Mouse (Mus musculus): ENCODE data around the gene Dnajc22. TPM values are rescaled to one million over a fixed set of nuclear protein-coding genes. Genes with fewer than 3 reads are reported as not detected.

The Dnajc22 gene
- polyA plus RNA-seq, 1 experiment from 2014 or later, result 2.0 TPM

GRCm38 (mm10) chr15:99126081-99126815 is 33.3 kb downstream of the Dnajc22 start:
- H3K9me3 ChIP-seq, result no peaks in the 10 kb centered on the region
- H3K9ac ChIP-seq, result peak overlapping the region; percentile 68
- H3K27me3 ChIP-seq (replicated peaks), result no peaks in the 10 kb centered on the region
- peaks cover 37% of the 10 kb centered on the region for H3K4me1 ChIP-seq
- H3K4me2 ChIP-seq, result peak overlapping the region; percentile 85
- ATAC-seq (replicated peaks), result peak; percentile 86
- no peaks in the 10 kb centered on the region for H3K36me3 ChIP-seq (replicated peaks)
- WGBS, result under 1% methylated on average over 81 of the region's 115 CpGs
- H3K4me3 ChIP-seq, result peak overlapping the region; percentile 79
- H3K27ac ChIP-seq, result peak overlapping the region; percentile 89

GRCm38 (mm10) chr15:99126816-99127365 is 33.9 kb downstream of the Dnajc22 start:
- peak; percentile 43 for ATAC-seq (replicated peaks)
- peaks cover 37% of the 10 kb centered on the region for H3K4me1 ChIP-seq
- no peaks in the 10 kb centered on the region for H3K27me3 ChIP-seq (replicated peaks)
- no peaks in the 10 kb centered on the region for H3K36me3 ChIP-seq (replicated peaks)
- under 1% methylated on average over 34 of the region's 35 CpGs for WGBS
- H3K27ac ChIP-seq, result peak overlapping the region; percentile 89
- no peaks in the 10 kb centered on the region for H3K9me3 ChIP-seq
- peak overlapping the region; percentile 68 for H3K9ac ChIP-seq
- H3K4me3 ChIP-seq, result peak overlapping the region; percentile 79
- peak overlapping the region; percentile 85 for H3K4me2 ChIP-seq

- H3K4me1 ChIP-seq, result peaks cover 37% of the 10 kb centered on the region
- peak overlapping the region; percentile 85 for H3K4me2 ChIP-seq
- 0 out of 2 replicates have a peak overlapping the region, but pooled peaks have one; percentile 27 for H3K9ac ChIP-seq
- no peaks in the 10 kb centered on the region for H3K27me3 ChIP-seq (replicated peaks)
- H3K4me3 ChIP-seq, result peak overlapping the region; percentile 79
- no peaks in the 10 kb centered on the region for H3K36me3 ChIP-seq (replicated peaks)
- ATAC-seq (replicated peaks), result no peak
- no peak overlapping the region for H3K27ac ChIP-seq
- 54% methylated on average over 6 of the region's 6 CpGs for WGBS
- no peaks in the 10 kb centered on the region for H3K9me3 ChIP-seq
These were observed 35.0 kb downstream of the Dnajc22 start for GRCm38 (mm10) chr15:99127851-99128522.

- no peak for ATAC-seq (replicated peaks)
- H3K4me3 ChIP-seq, result no peak overlapping the region
- no peaks in the 10 kb centered on the region for H3K9me3 ChIP-seq
- no peaks in the 10 kb centered on the region for H3K36me3 ChIP-seq (replicated peaks)
- peak overlapping the region; percentile 0; the same call in 1 of the 2 replicates for H3K4me2 ChIP-seq
- peaks cover 37% of the 10 kb centered on the region for H3K4me1 ChIP-seq
- no peak overlapping the region for H3K27ac ChIP-seq
- WGBS, result 31% methylated on average over 11 of the region's 11 CpGs
- H3K27me3 ChIP-seq (replicated peaks), result no peaks in the 10 kb centered on the region
- no peak overlapping the region for H3K9ac ChIP-seq
These were observed 36.5 kb downstream of the Dnajc22 start for GRCm38 (mm10) chr15:99129441-99129840.

GRCm38 (mm10) chr15:99129956-99130910 is 37.3 kb downstream of the Dnajc22 start:
- no peaks in the 10 kb centered on the region for H3K27me3 ChIP-seq (replicated peaks)
- peaks cover 37% of the 10 kb centered on the region for H3K4me1 ChIP-seq
- H3K4me2 ChIP-seq, result peak overlapping the region; percentile 0; the same call in 1 of the 2 replicates
- no peak overlapping the region for H3K27ac ChIP-seq
- H3K4me3 ChIP-seq, result no peak overlapping the region
- no peaks in the 10 kb centered on the region for H3K9me3 ChIP-seq
- 69% methylated on average over 22 of the region's 22 CpGs for WGBS
- H3K9ac ChIP-seq, result no peak overlapping the region
- ATAC-seq (replicated peaks), result no peak
- H3K36me3 ChIP-seq (replicated peaks), result no peaks in the 10 kb centered on the region

GRCm38 (mm10) chr15:99138389-99138788 is 45.4 kb downstream of the Dnajc22 start:
- Histone ChIP-seq H3K9me3 (no peaks in the 10 kb centered on the region), H3K27me3 (replicated peaks) (no peaks in the 10 kb centered on the region), H3K27ac (no peak overlapping the region), H3K4me2 (no peak overlapping the region), H3K4me1 (peaks cover 7% of the 10 kb centered on the region; the same call in 1 of the 2 replicates), H3K36me3 (replicated peaks) (no peaks in the 10 kb centered on the region), H3K4me3 (no peak overlapping the region), H3K9ac (no peak overlapping the region)
- ATAC-seq (replicated peaks), result no peak
- WGBS, result 88% methylated on average over 5 of the region's 5 CpGs

GRCm38 (mm10) chr15:99139669-99140068 is 46.7 kb downstream of the Dnajc22 start:
- Histone ChIP-seq H3K27me3 (replicated peaks) (no peaks in the 10 kb centered on the region), H3K4me3 (no peak overlapping the region), H3K4me1 (peaks cover 7% of the 10 kb centered on the region; the same call in 1 of the 2 replicates), H3K4me2 (no peak overlapping the region), H3K9ac (no peak overlapping the region), H3K9me3 (no peaks in the 10 kb centered on the region), H3K36me3 (replicated peaks) (no peaks in the 10 kb centered on the region), H3K27ac (no peak overlapping the region)
- ATAC-seq (replicated peaks), result no peak
- WGBS, result 56% methylated on average over 6 of the region's 6 CpGs

- H3K27ac ChIP-seq, result no peak overlapping the region
- H3K36me3 ChIP-seq (replicated peaks), result peaks cover 12% of the 10 kb centered on the region; the same call in 1 of the 2 replicates
- no peak overlapping the region for H3K4me2 ChIP-seq
- no peaks in the 10 kb centered on the region for H3K9me3 ChIP-seq
- no peak for ATAC-seq (replicated peaks)
- H3K27me3 ChIP-seq (replicated peaks), result no peaks in the 10 kb centered on the region
- H3K4me1 ChIP-seq, result no peaks in the 10 kb centered on the region
- WGBS, result 95% methylated on average over 7 of the region's 7 CpGs
- no peak overlapping the region for H3K4me3 ChIP-seq
- H3K9ac ChIP-seq, result no peak overlapping the region
These were observed 57.5 kb downstream of the Dnajc22 start for GRCm38 (mm10) chr15:99150516-99150915.

GRCm38 (mm10) chr15:99151324-99151723 is 58.4 kb downstream of the Dnajc22 start:
- H3K9ac ChIP-seq, result no peak overlapping the region
- ATAC-seq (replicated peaks), result no peak
- no peak overlapping the region for H3K4me3 ChIP-seq
- peaks cover 4% of the 10 kb centered on the region; the same call in 1 of the 2 replicates for H3K36me3 ChIP-seq (replicated peaks)
- H3K4me1 ChIP-seq, result no peaks in the 10 kb centered on the region
- H3K4me2 ChIP-seq, result no peak overlapping the region
- 92% methylated on average over 8 of the region's 8 CpGs for WGBS
- H3K27ac ChIP-seq, result no peak overlapping the region
- no peaks in the 10 kb centered on the region for H3K27me3 ChIP-seq (replicated peaks)
- no peaks in the 10 kb centered on the region for H3K9me3 ChIP-seq

GRCm38 (mm10) chr15:99153466-99153865 is 60.5 kb downstream of the Dnajc22 start:
- Histone ChIP-seq H3K9me3 (no peaks in the 10 kb centered on the region), H3K27me3 (replicated peaks) (no peaks in the 10 kb centered on the region), H3K4me1 (no peaks in the 10 kb centered on the region), H3K36me3 (replicated peaks) (peaks cover 4% of the 10 kb centered on the region; the same call in 1 of the 2 replicates), H3K27ac (no peak overlapping the region), H3K4me2 (no peak overlapping the region), H3K4me3 (no peak overlapping the region), H3K9ac (no peak overlapping the region)
- no peak for ATAC-seq (replicated peaks)
- WGBS, result 94% methylated on average over 8 of the region's 8 CpGs

All from midbrain, embryonic 15.5 days (tissue).